Mouse (Mus musculus): ENCODE results near the gene Wnt9b. TPM values are rescaled to one million over a fixed set of nuclear protein-coding genes. Genes with fewer than 3 reads are reported as not detected.
"Not testable (repeated sequence)": the region's sequence is repeated elsewhere in the genome, so short reads cannot be mapped to it uniquely, and the experiment has no call there.

The Wnt9b gene
- not detected in 3 replicates for total RNA-seq (2017)

GRCm38 (mm10) chr11:103749306-103750089, at the start of gene Wnt9b:
Gene Wnt9b (minus strand): TSS chr11:103749821.
- ATAC-seq (replicated peaks; ENCODE audit: insufficient number of reproducible peaks, low FRiP score, low TSS enrichment, poor library complexity, severe bottlenecking): no peak

GRCm38 (mm10) chr11:103789951-103790350, 40.3 kb upstream of the Wnt9b start:
- no peak for ATAC-seq (replicated peaks; ENCODE audit: insufficient number of reproducible peaks, low FRiP score, low TSS enrichment, poor library complexity, severe bottlenecking)

- ATAC-seq (replicated peaks; ENCODE audit: insufficient number of reproducible peaks, low FRiP score, low TSS enrichment, poor library complexity, severe bottlenecking): no peak
Measured at GRCm38 (mm10) chr11:103780152-103780551, 30.5 kb upstream of the Wnt9b start.

GRCm38 (mm10) chr11:103774228-103774530, 24.6 kb upstream of the Wnt9b start:
- no peak for ATAC-seq (replicated peaks; ENCODE audit: insufficient number of reproducible peaks, low FRiP score, low TSS enrichment, poor library complexity, severe bottlenecking)

GRCm38 (mm10) chr11:103773387-103774227, 24.0 kb upstream of the Wnt9b start, which contains the start of gene Wnt3:
Gene Wnt3 (plus strand): TSS chr11:103774150.
- ATAC-seq (replicated peaks; ENCODE audit: insufficient number of reproducible peaks, low FRiP score, low TSS enrichment, poor library complexity, severe bottlenecking): no peak

- ATAC-seq (replicated peaks; ENCODE audit: insufficient number of reproducible peaks, low FRiP score, low TSS enrichment, poor library complexity, severe bottlenecking): no peak
Measured at GRCm38 (mm10) chr11:103772505-103773386, 23.1 kb upstream of the Wnt9b start.

- ATAC-seq (replicated peaks; ENCODE audit: insufficient number of reproducible peaks, low FRiP score, low TSS enrichment, poor library complexity, severe bottlenecking): no peak
Measured at GRCm38 (mm10) chr11:103771160-103771817, 21.7 kb upstream of the Wnt9b start.

- no peak for ATAC-seq (replicated peaks; ENCODE audit: insufficient number of reproducible peaks, low FRiP score, low TSS enrichment, poor library complexity, severe bottlenecking)
Measured at GRCm38 (mm10) chr11:103765556-103766011, 16.0 kb upstream of the Wnt9b start.

- no peak for ATAC-seq (replicated peaks; ENCODE audit: insufficient number of reproducible peaks, low FRiP score, low TSS enrichment, poor library complexity, severe bottlenecking)
Measured at GRCm38 (mm10) chr11:103764601-103765000, 15.0 kb upstream of the Wnt9b start.

- ATAC-seq (replicated peaks; ENCODE audit: insufficient number of reproducible peaks, low FRiP score, low TSS enrichment, poor library complexity, severe bottlenecking): 0 out of 2 replicates have a peak, but pooled peaks have one; percentile 33
Measured at GRCm38 (mm10) chr11:103763410-103764163, 14.0 kb upstream of the Wnt9b start.

GRCm38 (mm10) chr11:103760891-103761290, 11.3 kb upstream of the Wnt9b start:
- ATAC-seq (replicated peaks; ENCODE audit: insufficient number of reproducible peaks, low FRiP score, low TSS enrichment, poor library complexity, severe bottlenecking): not testable (repeated sequence)

GRCm38 (mm10) chr11:103760101-103760500, 10.5 kb upstream of the Wnt9b start:
- no peak for ATAC-seq (replicated peaks; ENCODE audit: insufficient number of reproducible peaks, low FRiP score, low TSS enrichment, poor library complexity, severe bottlenecking)

GRCm38 (mm10) chr11:103758706-103759105, 9.1 kb upstream of the Wnt9b start:
- peak; percentile 40; the same call in 1 of the 2 replicates for ATAC-seq (replicated peaks; ENCODE audit: insufficient number of reproducible peaks, low FRiP score, low TSS enrichment, poor library complexity, severe bottlenecking)

GRCm38 (mm10) chr11:103758054-103758453, 8.4 kb upstream of the Wnt9b start:
- ATAC-seq (replicated peaks; ENCODE audit: insufficient number of reproducible peaks, low FRiP score, low TSS enrichment, poor library complexity, severe bottlenecking): no peak

GRCm38 (mm10) chr11:103750612-103751011, 991 bp upstream of the Wnt9b start:
- ATAC-seq (replicated peaks; ENCODE audit: insufficient number of reproducible peaks, low FRiP score, low TSS enrichment, poor library complexity, severe bottlenecking): no peak

- ATAC-seq (replicated peaks; ENCODE audit: insufficient number of reproducible peaks, low FRiP score, low TSS enrichment, poor library complexity, severe bottlenecking): no peak
Measured at GRCm38 (mm10) chr11:103735046-103735781, 14.4 kb downstream of the Wnt9b start.
